Mouse (Mus musculus) liver, postnatal 0 days (tissue): ENCODE results near the gene Arhgap20.

Experiments
- CTCF ChIP-seq: sonication (generic); IDR thresholded peaks from 2 replicates; pipeline ENCODE4 v1.5.1; 2016; ENCODE audit warnings: antibody characterized with exemption, low read depth
- EP300 ChIP-seq: IDR thresholded peaks from 2 replicates; pipeline ENCODE4 v1.6.1; 2016; ENCODE audit warnings: antibody characterized with exemption, low read depth, mild to moderate bottlenecking

DNA sequence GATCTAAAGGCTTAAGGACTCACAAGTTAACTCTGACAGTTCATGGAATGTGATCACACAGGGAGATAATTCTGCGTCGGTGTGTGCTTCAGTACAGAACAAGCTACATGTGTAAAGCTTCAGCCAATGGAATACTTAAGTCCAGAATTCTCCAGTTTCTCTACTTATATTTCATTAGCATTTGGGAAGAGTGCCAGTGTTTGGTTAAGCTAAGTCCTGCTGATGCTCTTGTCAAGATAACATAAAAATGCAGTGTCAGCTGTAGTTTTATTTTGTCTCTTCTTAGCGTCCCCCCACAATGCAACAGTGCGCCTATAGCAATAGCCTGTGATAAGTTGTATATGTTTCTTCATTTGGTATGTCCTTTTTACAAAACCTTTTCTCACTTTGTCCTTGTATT is 15.0 kb upstream of the Arhgap20 start:
- TF ChIP-seq CTCF (no peak), EP300 (no peak)
